12 mouse cellular contexts compared by ENCODE assay signal in genomic region chr4:120066841-120067591, GRCm38 (mm10). TPM values are rescaled to one million over a fixed set of nuclear protein-coding genes. Genes with fewer than 3 reads are reported as not detected.
DNase-seq lines count a peak whose midpoint lies in the region; ATAC-seq lines count a peak whose summit lies in the region.
"Had no signal": no experiment of that assay in that cellular context is flagged by ENCODE, and none has a peak within 500 bp of the region (broad histone marks: within the 10 kb centered on the region; RNA-seq: fewer than 3 reads in every experiment).

No protein-coding gene starts in this region.

- 0 out of 2 replicates have a peak, but pooled peaks cover 5% of the 10 kb centered on the region for H3K27me3 ChIP-seq in heart, embryonic 10.5 days (ENCODE audit: insufficient read depth, poor library complexity, severe bottlenecking)
- no peaks in the 10 kb centered on the region for H3K27me3 ChIP-seq in hindbrain, embryonic 15.5 days
- H3K27me3 ChIP-seq: liver, embryonic 15.5 days had no signal

- peak; percentile 16 to 40 for DNase-seq in heart, adult 9 months (ENCODE audit: low spot score in 2 of 2)
- DNase-seq in heart, embryonic 10.5 days (ENCODE audit: low spot score), result no peak
- peak; percentile 83 for DNase-seq in 3134 (ENCODE audit: extremely low read depth, insufficient read length, low spot score)
- DNase-seq in MN1 (ENCODE audit: low spot score), result peak; percentile 25
- DNase-seq in frontal cortex, postnatal 25 days (ENCODE audit: low spot score in 2 of 2), result no peak
- DNase-seq: thymus, postnatal 4 days had no signal

- WGBS in heart, embryonic 10.5 days, result 80% methylated on average over 9 of the region's 9 CpGs
- 61% methylated on average over 9 of the region's 9 CpGs for WGBS in hindbrain, embryonic 15.5 days

- no peaks in the 10 kb centered on the region for H3K36me3 ChIP-seq in heart, embryonic 10.5 days
- H3K36me3 ChIP-seq in hindbrain, embryonic 15.5 days, result no peaks in the 10 kb centered on the region
- H3K36me3 ChIP-seq: liver, embryonic 15.5 days had no signal

- H3K4me1 ChIP-seq in heart, embryonic 10.5 days, result peaks cover 25% of the 10 kb centered on the region
- peaks cover 4% of the 10 kb centered on the region for H3K4me1 ChIP-seq in hindbrain, embryonic 15.5 days (replicated peaks)
- H3K4me1 ChIP-seq: liver, embryonic 15.5 days had no signal

- no peak overlapping the region for H3K27ac ChIP-seq in heart, embryonic 10.5 days
- no peak overlapping the region for H3K27ac ChIP-seq in hindbrain, embryonic 15.5 days (replicated peaks)
- H3K27ac ChIP-seq: liver, embryonic 15.5 days; macrophage had no signal

- no peak overlapping the region for H3K9ac ChIP-seq in hindbrain, embryonic 15.5 days
- H3K9ac ChIP-seq: liver, embryonic 15.5 days had no signal

- no peak overlapping the region for H3K4me3 ChIP-seq in heart, embryonic 10.5 days
- H3K4me3 ChIP-seq in hindbrain, embryonic 15.5 days, result no peak overlapping the region
- H3K4me3 ChIP-seq: erythroblast, embryonic 14.5 days; liver, embryonic 15.5 days had no signal

- H3K9me3 ChIP-seq in heart, embryonic 10.5 days, result no peaks in the 10 kb centered on the region
- H3K9me3 ChIP-seq in hindbrain, embryonic 15.5 days, result no peaks in the 10 kb centered on the region
- H3K9me3 ChIP-seq: liver, embryonic 15.5 days had no signal

- peak; percentile 59; the same call in 1 of the 2 replicates for ATAC-seq in hindbrain, embryonic 15.5 days (ENCODE audit: low FRiP score, low read depth)
- ATAC-seq in CD4-positive, CD25-positive, alpha-beta regulatory T cell, adult 4 months, result no peak

- H3K4me2 ChIP-seq in hindbrain, embryonic 15.5 days, result no peak overlapping the region
- H3K4me2 ChIP-seq: liver, embryonic 15.5 days had no signal

RNA-seq across cellular contexts. Expression of gene AL607142.1, which starts 2.2 kb away (rescaled TPM):
- not detected in 2 replicates for polyA plus RNA-seq in heart, embryonic 10.5 days (2016; fragmentation: Nextera tagmentation; extraction: Ambion mirVana)
- polyA plus RNA-seq in hindbrain, embryonic 15.5 days (2015; fragmentation: Nextera tagmentation; extraction: Ambion mirVana), result not detected in 2 replicates
- not detected for polyA plus RNA-seq in CD4-positive, CD25-positive, alpha-beta regulatory T cell, adult 4 months (2017; shearing (Covaris generic))
- polyA plus RNA-seq: erythroblast, embryonic 14.5 days; kidney, embryonic 14.5 days; liver, embryonic 15.5 days; macrophage had no signal

Comparison
In these comparisons a context has a peak if more than half of its experiments do, and no peak if none do; other contexts are left out.
1. DNase-seq: peak in heart, adult 9 months (2 of 2), 3134 (single experiment) and MN1 (single experiment); none in heart, embryonic 10.5 days (single experiment) and frontal cortex, postnatal 25 days (0 of 2).